Mouse (Mus musculus) spleen, adult 2 months (tissue): ENCODE measurements at regions not wholly inside any gene's neighbourhood (a gene's known extent, or its start where the extent isn't known, plus 50 kb on each side); places are given as distances from the start of the nearest gene placed in this dataset.

Experiments
- DNase-seq, 2 experiments: peaks; one replicate each; pipeline versions ENCODE4 v3.0.0 to v3.0.0-alpha.2; 2012 to 2021; ENCODE audit warnings: low spot score in 2 of 2, low read depth in 1 of 2
- H3K27ac ChIP-seq: fragments of 200-500 bp; 2 replicates; pipeline ENCODE4 v1.5.1; 2012; ENCODE audit warnings: low read length, inconsistent platforms; ENCODE audit not compliant: insufficient read depth
- H3K27me3 ChIP-seq: fragments of 200-500 bp; 2 replicates; pipeline ENCODE4 v1.6.1; 2012; ENCODE audit warnings: mild to moderate bottlenecking, moderate library complexity, low read length, inconsistent platforms; ENCODE audit not compliant: control insufficient read depth, insufficient read depth
- H3K36me3 ChIP-seq: fragments of 200-500 bp; 2 replicates; pipeline ENCODE4 v1.6.1; 2012; ENCODE audit warnings: mild to moderate bottlenecking, low read length, inconsistent platforms; ENCODE audit not compliant: control insufficient read depth, insufficient read depth
- H3K4me1 ChIP-seq: fragments of 200-500 bp; 2 replicates; pipeline ENCODE4 v1.6.1; 2011; ENCODE audit warnings: inconsistent platforms; ENCODE audit not compliant: control insufficient read depth, insufficient read depth, insufficient read length
- H3K4me3 ChIP-seq: fragments of 200-500 bp; 2 replicates; pipeline ENCODE4 v1.5.1; 2011; ENCODE audit warnings: mild to moderate bottlenecking, inconsistent platforms; ENCODE audit not compliant: insufficient read depth, insufficient read length; ENCODE audit errors: extremely low read depth
- CTCF ChIP-seq: fragments of 200-500 bp; IDR thresholded peaks from 2 replicates; pipeline ENCODE4 v1.5.1; 2011; ENCODE audit warnings: mild to moderate bottlenecking, inconsistent platforms; ENCODE audit not compliant: insufficient read depth, insufficient read length, insufficient replicate concordance; ENCODE audit errors: extremely low read depth
- POLR2A ChIP-seq: fragments of 200-500 bp; IDR thresholded peaks from 2 replicates; pipeline ENCODE4 v1.6.1; 2011; ENCODE audit warnings: low read depth, low read length, inconsistent platforms
- WGBS: fragments of 180-500 bp; shearing (Covaris S2); methylation state at CpG from one replicate; pipeline ENCODE4 v1.1.7; 2018; 5-methylcytosine and 5-hydroxymethylcytosine counted together

GRCm38 (mm10) chr15:94024126-94024730 lies 428.5 kb upstream of the Prickle1 start:
- 69% methylated on average over 4 of the region's 4 CpGs for WGBS
- DNase-seq: no peak
- H3K4me1 ChIP-seq: no peaks in the 10 kb centered on the region
- no peak overlapping the region for H3K27ac ChIP-seq
- no peak overlapping the region for H3K4me3 ChIP-seq
- no peaks in the 10 kb centered on the region for H3K36me3 ChIP-seq
- TF ChIP-seq POLR2A: no peak
- H3K27me3 ChIP-seq: no peaks in the 10 kb centered on the region

DNA sequence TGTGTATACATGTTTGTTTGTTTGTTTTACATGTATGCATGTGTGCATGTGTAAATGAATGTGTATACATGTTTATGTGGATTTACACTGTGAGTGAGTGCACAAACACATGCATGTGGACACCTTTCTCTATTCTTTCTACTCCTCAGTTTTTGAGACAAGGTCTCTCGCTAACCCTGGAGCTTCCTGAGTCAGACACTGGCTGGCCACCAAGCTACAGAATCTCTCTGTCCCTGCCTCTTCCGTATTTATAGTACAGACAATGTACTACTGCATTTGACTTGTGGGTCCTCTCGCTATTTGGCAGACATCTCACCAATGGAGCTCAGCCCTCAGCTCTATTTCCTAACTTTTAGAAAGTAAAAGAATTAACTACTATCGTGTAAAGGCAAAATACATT lies 427.8 kb upstream of the Prickle1 start:
- DNase-seq: no peak
- Histone ChIP-seq H3K27me3 (no peaks in the 10 kb centered on the region), H3K36me3 (no peaks in the 10 kb centered on the region), H3K27ac (no peak overlapping the region), H3K4me3 (no peak overlapping the region), H3K4me1 (no peaks in the 10 kb centered on the region)
- 83% methylated on average over 4 of the region's 4 CpGs for WGBS
- TF ChIP-seq POLR2A: no peak
- TF ChIP-seq CTCF: no peak

GRCm38 (mm10) chr15:94017814-94018213 lies 422.1 kb upstream of the Prickle1 start:
- no peak for DNase-seq
- no peak for TF ChIP-seq CTCF
- TF ChIP-seq POLR2A: no peak
- Histone ChIP-seq H3K36me3 (no peaks in the 10 kb centered on the region), H3K4me1 (no peaks in the 10 kb centered on the region), H3K4me3 (no peak overlapping the region), H3K27ac (no peak overlapping the region), H3K27me3 (no peaks in the 10 kb centered on the region)
- WGBS: 76% methylated on average over 9 of the region's 9 CpGs

GRCm38 (mm10) chr15:94011499-94011898 lies 415.8 kb upstream of the Prickle1 start:
- no peaks in the 10 kb centered on the region for H3K36me3 ChIP-seq
- no peak for DNase-seq
- no peak for TF ChIP-seq POLR2A
- no peak for TF ChIP-seq CTCF
- no peak overlapping the region for H3K4me3 ChIP-seq
- WGBS: 31% methylated on average over 4 of the region's 4 CpGs
- H3K4me1 ChIP-seq: no peaks in the 10 kb centered on the region; the same call in 1 of the 2 replicates
- no peak overlapping the region for H3K27ac ChIP-seq
- no peaks in the 10 kb centered on the region for H3K27me3 ChIP-seq

- no peaks in the 10 kb centered on the region for H3K36me3 ChIP-seq
- H3K4me1 ChIP-seq: no peaks in the 10 kb centered on the region
- no peak for DNase-seq
- H3K27ac ChIP-seq: no peak overlapping the region
- TF ChIP-seq POLR2A (no peak), CTCF (no peak)
- no peaks in the 10 kb centered on the region for H3K27me3 ChIP-seq
- no peak overlapping the region for H3K4me3 ChIP-seq
- WGBS: 83% methylated on average over 5 of the region's 5 CpGs
Observed at GRCm38 (mm10) chr15:94006082-94006481, 410.4 kb upstream of the Prickle1 start.

- Histone ChIP-seq H3K4me1 (no peaks in the 10 kb centered on the region), H3K4me3 (no peak overlapping the region), H3K36me3 (no peaks in the 10 kb centered on the region), H3K27ac (no peak overlapping the region), H3K27me3 (no peaks in the 10 kb centered on the region)
- TF ChIP-seq CTCF: no peak
- DNase-seq: no peak
- 59% methylated on average over 4 of the region's 4 CpGs for WGBS
Observed at GRCm38 (mm10) chr15:94004911-94005310, 409.2 kb upstream of the Prickle1 start.

- no peaks in the 10 kb centered on the region for H3K36me3 ChIP-seq
- H3K27me3 ChIP-seq: no peaks in the 10 kb centered on the region
- no peak overlapping the region for H3K4me3 ChIP-seq
- no peak for DNase-seq
- no peak overlapping the region for H3K27ac ChIP-seq
- WGBS: 86% methylated on average over 7 of the region's 7 CpGs
- no peak for TF ChIP-seq CTCF
- no peak for TF ChIP-seq POLR2A
- no peaks in the 10 kb centered on the region for H3K4me1 ChIP-seq
Observed at GRCm38 (mm10) chr15:94003145-94003544, 407.5 kb upstream of the Prickle1 start.
